Mouse (Mus musculus) liver, embryonic 16.5 days (tissue): ENCODE results near the gene Fggy. TPM values are rescaled to one million over a fixed set of nuclear protein-coding genes. Genes with fewer than 3 reads are reported as not detected.

Experiments used
- ATAC-seq: fragments of 200-750 bp; cut with Nextera tagmentation; 2 replicates; pipeline ENCODE4 v1.8.0; 2017; ENCODE audit warnings: low read depth, mild to moderate bottlenecking, moderate number of reproducible peaks, moderate library complexity
- H3K27ac ChIP-seq: fragments of 300-500 bp; sonication (generic); 2 replicates; pipeline ENCODE4 v1.5.1; 2014; ENCODE audit warnings: mild to moderate bottlenecking, low read length
- H3K27me3 ChIP-seq: fragments of 300-500 bp; sonication (generic); 2 replicates; pipeline ENCODE4 v1.6.1; 2014; ENCODE audit warnings: low read depth, low read length, mixed read lengths; ENCODE audit not compliant: control insufficient read depth, insufficient read depth
- H3K36me3 ChIP-seq: fragments of 300-500 bp; sonication (generic); 2 replicates; pipeline ENCODE4 v1.6.1; 2014; ENCODE audit warnings: mild to moderate bottlenecking; ENCODE audit not compliant: control insufficient read depth, insufficient read depth
- H3K4me1 ChIP-seq: fragments of 300-500 bp; sonication (generic); 2 replicates; pipeline ENCODE4 v1.6.1; 2014; ENCODE audit warnings: low read depth, low read length, mixed read lengths; ENCODE audit not compliant: control insufficient read depth
- H3K4me2 ChIP-seq: fragments of 300-500 bp; sonication (generic); 2 replicates; pipeline ENCODE4 v1.6.1; 2014; ENCODE audit warnings: low read depth, low read length, mixed read lengths
- H3K4me3 ChIP-seq: fragments of 300-500 bp; sonication (generic); 2 replicates; pipeline ENCODE4 v1.5.1; 2014; ENCODE audit warnings: low read depth, mild to moderate bottlenecking, low read length
- H3K9ac ChIP-seq: fragments of 300-500 bp; sonication (generic); 2 replicates; pipeline ENCODE4 v1.6.1; 2014; ENCODE audit warnings: low read depth, low read length
- H3K9me3 ChIP-seq: fragments of 300-500 bp; sonication (generic); replicated peaks from 2 replicates; pipeline ENCODE4 v1.6.1; 2016; ENCODE audit warnings: low read length; ENCODE audit not compliant: control insufficient read depth
- WGBS: fragments of 180-500 bp; shearing (Covaris S2); extraction: QIAGEN DNeasy Blood & Tissue Kit; methylation state at CpG from one replicate; pipeline ENCODE4 v1.1.7; 2014; ENCODE audit not compliant: insufficient replicate concordance; 5-methylcytosine and 5-hydroxymethylcytosine counted together
- polyA plus RNA-seq: library from polyadenylated mRNA; unstranded; fragments of >200 nt; fragmentation: Nextera tagmentation; extraction: Ambion mirVana; gene quantifications from 2 replicates; pipeline ENCODE4 v1.2.1, GENCODE M21; 2015

Fggy gene
- polyA plus RNA-seq, 1 experiment from 2014 or later = 45.3 TPM

DNA sequence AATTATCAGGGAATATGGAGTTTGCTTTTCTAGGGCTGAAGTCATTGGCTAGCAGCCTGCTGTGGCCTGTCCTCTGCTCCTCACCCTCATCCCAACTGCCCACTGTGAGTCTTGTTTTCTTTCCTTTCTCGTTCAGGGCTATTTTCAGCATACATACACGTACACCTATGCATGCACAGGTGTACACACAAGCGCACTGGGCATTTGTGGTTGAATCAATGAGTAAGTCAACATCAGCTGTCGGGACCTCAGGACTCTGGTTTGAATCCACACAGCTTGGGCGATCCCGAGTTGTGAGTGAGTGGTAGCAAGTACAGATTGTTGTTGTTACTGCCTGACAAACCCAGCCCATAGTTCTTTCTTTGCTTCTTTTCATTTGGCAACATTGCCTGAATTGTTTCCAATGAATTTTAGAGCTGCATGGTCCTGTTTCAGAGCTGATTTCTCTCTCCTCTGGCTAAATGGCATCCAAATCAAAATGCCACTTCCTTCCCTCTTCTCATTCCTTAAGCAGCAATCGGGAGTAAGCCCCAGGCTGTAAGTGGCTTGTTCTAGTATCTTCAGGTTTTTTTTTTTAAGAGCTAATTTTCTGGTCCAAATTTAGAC lies 109.1 kb downstream of the Fggy start:
- Histone ChIP-seq H3K4me1 (no peaks in the 10 kb centered on the region), H3K27me3 (no peaks in the 10 kb centered on the region), H3K36me3 (no peaks in the 10 kb centered on the region), H3K4me3 (no peak overlapping the region), H3K4me2 (no peak overlapping the region), H3K9me3 (no peaks in the 10 kb centered on the region), H3K27ac (no peak overlapping the region), H3K9ac (no peak overlapping the region)
- 53% methylated on average over 7 of the region's 7 CpGs for WGBS
- no peak for ATAC-seq

DNA sequence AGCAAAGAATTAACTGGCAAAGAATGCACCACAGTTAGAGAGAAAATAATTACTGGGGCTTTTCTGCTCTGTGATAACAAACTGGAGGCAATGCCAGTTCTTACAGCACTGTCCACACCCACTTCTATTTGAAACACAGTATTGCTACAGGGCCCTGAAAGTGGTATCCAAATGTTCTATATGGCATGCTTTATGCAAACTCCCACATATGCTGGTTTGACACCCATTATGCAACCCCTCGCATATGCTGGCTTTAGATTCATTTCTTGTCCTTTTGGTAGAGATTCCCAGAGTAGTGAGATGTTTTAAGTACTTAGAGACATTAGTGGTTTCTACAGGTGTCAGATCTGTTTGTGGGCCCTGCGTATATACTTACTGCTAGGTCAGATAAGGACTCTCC lies 109.6 kb downstream of the Fggy start:
- no peak for ATAC-seq
- no peak overlapping the region for H3K9ac ChIP-seq
- no peak overlapping the region for H3K27ac ChIP-seq
- H3K9me3 ChIP-seq = no peaks in the 10 kb centered on the region
- no peak overlapping the region for H3K4me2 ChIP-seq
- WGBS = 59% methylated on average over 2 of the region's 2 CpGs
- no peaks in the 10 kb centered on the region for H3K27me3 ChIP-seq
- H3K36me3 ChIP-seq = no peaks in the 10 kb centered on the region
- H3K4me1 ChIP-seq = no peaks in the 10 kb centered on the region
- H3K4me3 ChIP-seq = no peak overlapping the region

DNA sequence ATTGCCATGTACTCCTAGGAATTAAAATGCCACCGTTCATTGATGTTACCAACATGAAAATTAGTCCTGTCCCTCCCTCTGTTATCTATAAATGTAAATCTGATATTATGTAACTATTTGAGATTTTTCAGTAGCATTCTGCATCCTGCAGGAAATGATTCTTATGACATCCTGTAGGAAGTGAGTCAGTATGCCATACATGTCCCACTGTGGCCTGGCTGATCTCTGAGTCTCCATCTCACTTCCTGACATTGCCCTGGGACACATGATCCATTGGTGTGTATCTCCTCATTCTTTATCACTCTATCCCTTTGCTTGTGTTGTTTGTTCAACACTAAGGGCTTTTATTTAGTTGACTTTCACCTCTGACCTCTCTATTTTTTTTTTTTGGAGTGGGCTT lies 110.3 kb downstream of the Fggy start:
- 82% methylated on average over 1 of the region's 1 CpGs for WGBS
- Histone ChIP-seq H3K9me3 (no peaks in the 10 kb centered on the region), H3K36me3 (no peaks in the 10 kb centered on the region), H3K27me3 (no peaks in the 10 kb centered on the region), H3K4me3 (no peak overlapping the region), H3K4me2 (no peak overlapping the region), H3K27ac (no peak overlapping the region), H3K9ac (no peak overlapping the region), H3K4me1 (no peaks in the 10 kb centered on the region)
- ATAC-seq = no peak

DNA sequence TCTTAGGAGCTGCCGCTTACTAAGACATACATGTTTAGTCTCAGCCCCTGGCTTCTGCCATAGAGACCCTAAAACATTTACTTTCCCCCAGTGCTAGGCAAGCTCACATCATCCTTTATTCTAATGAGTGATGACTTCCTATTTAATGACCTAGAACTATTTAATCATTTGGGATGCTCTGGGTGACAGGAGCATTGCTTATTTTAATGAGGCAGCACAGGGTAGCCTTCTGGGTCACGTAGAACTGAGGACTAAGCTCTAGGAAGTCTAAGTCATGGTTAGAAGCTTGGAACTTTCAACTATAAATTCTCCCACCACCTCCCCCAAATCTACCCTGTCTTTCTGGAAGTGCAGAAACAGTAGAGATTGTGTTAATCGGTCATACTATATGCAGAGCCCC lies 111.2 kb downstream of the Fggy start:
- no peak overlapping the region for H3K9ac ChIP-seq
- H3K27ac ChIP-seq = no peak overlapping the region
- H3K36me3 ChIP-seq = no peaks in the 10 kb centered on the region
- 71% methylated on average over 3 of the region's 3 CpGs for WGBS
- H3K27me3 ChIP-seq = no peaks in the 10 kb centered on the region
- no peak overlapping the region for H3K4me3 ChIP-seq
- ATAC-seq = no peak
- H3K4me1 ChIP-seq = no peaks in the 10 kb centered on the region
- no peaks in the 10 kb centered on the region for H3K9me3 ChIP-seq
- H3K4me2 ChIP-seq = no peak overlapping the region

DNA sequence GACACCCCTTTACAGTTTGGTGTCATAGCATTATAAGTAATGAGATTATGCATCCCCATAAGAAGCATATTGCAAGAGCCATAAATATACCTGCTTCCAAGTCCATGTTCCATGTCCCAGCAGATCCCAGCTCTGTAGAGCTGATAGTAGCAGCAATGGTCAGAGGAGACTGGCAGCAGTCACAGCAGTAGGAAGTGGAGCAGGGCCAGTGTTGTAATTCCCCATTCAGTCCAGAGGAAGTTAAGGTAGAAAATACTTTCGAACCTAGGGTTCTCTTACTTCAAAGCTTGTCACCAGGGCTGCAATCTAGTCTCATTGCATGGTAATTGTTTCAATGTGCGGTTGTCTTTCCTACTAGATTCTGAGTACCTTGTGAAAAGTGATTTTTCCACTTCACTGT lies 112.0 kb downstream of the Fggy start:
- no peak for ATAC-seq
- H3K9me3 ChIP-seq = no peaks in the 10 kb centered on the region
- H3K36me3 ChIP-seq = no peaks in the 10 kb centered on the region
- no peak overlapping the region for H3K4me3 ChIP-seq
- no peak overlapping the region for H3K27ac ChIP-seq
- H3K9ac ChIP-seq = no peak overlapping the region
- WGBS = 39% methylated on average over 2 of the region's 2 CpGs
- H3K4me2 ChIP-seq = no peak overlapping the region
- H3K4me1 ChIP-seq = no peaks in the 10 kb centered on the region
- no peaks in the 10 kb centered on the region for H3K27me3 ChIP-seq

DNA sequence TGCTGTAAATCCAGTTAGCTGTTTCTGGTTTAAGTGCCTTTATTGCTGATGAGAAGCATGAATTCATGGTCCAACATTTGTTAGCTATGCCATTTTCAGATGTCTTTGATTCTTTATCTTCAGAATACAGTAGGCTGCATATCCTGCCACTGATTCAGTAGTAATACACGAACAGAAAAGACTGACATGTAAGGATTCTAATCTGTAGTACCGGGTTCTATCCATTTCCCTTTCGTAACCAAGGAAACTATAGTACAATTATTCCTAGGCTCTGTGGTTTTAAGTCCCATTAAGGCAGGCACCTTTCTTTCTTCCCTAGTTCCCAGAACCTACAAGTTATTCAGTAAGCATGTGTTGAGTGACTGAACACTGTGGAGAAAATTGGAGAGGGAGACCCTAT lies 113.3 kb downstream of the Fggy start:
- no peaks in the 10 kb centered on the region for H3K36me3 ChIP-seq

DNA sequence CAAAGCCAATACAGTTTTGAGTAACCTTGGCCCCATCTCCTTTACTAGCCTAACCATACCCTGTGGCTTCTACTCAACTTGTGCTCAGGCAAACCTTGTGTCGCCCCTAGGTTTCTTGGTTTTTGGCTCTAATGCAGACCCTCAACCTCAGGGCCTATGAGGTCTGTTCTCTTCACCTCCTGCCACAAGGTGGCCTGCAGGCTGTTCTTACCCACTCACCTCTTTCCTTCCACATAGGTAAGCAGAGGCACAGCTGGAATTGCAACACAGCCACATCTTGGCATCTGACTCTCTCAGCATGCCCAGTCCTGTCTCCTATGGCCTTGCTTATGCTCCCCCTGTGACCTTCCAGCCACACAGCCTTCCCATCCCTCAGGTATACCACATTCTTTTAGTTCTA lies 114.7 kb downstream of the Fggy start:
- 55% methylated on average over 1 of the region's 1 CpGs for WGBS
- H3K4me1 ChIP-seq = no peaks in the 10 kb centered on the region
- no peak overlapping the region for H3K4me3 ChIP-seq
- no peak overlapping the region for H3K9ac ChIP-seq
- H3K9me3 ChIP-seq = no peaks in the 10 kb centered on the region
- no peak for ATAC-seq
- H3K27me3 ChIP-seq = no peaks in the 10 kb centered on the region
- H3K4me2 ChIP-seq = no peak overlapping the region
- no peaks in the 10 kb centered on the region for H3K36me3 ChIP-seq
- no peak overlapping the region for H3K27ac ChIP-seq

More for the DNA sequence above, 113.3 kb downstream of the Fggy start:
- Histone ChIP-seq H3K27me3 (no peaks in the 10 kb centered on the region), H3K27ac (no peak overlapping the region), H3K9me3 (no peaks in the 10 kb centered on the region), H3K4me3 (no peak overlapping the region), H3K9ac (no peak overlapping the region), H3K4me1 (no peaks in the 10 kb centered on the region), H3K4me2 (no peak overlapping the region)
- no peak for ATAC-seq
- 35% methylated on average over 3 of the region's 3 CpGs for WGBS

DNA sequence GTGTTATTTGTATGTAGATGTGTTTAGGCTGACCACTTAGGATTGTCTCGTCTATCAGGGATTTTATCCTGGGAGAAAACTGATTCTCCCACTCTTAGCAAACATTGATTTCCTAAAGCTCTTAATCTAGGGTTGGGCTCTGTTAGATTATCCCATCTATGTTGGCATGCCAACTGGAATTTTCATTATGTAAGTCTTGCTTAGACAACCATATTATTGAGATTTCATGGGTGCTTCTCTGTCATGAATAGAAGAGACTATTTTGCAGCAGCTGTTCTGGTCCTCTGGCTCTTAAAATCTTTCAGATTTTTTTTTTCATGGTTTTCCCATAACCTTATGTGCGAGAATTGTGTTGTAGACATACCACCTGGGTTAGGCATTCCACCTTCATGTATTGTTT lies 119.1 kb downstream of the Fggy start:
- no peaks in the 10 kb centered on the region for H3K36me3 ChIP-seq
- no peaks in the 10 kb centered on the region for H3K4me1 ChIP-seq
- no peak for ATAC-seq
- no peaks in the 10 kb centered on the region for H3K27me3 ChIP-seq
- no peak overlapping the region for H3K27ac ChIP-seq
- H3K4me3 ChIP-seq = no peak overlapping the region
- H3K9ac ChIP-seq = no peak overlapping the region
- 52% methylated on average over 2 of the region's 2 CpGs for WGBS
- no peaks in the 10 kb centered on the region for H3K9me3 ChIP-seq
- no peak overlapping the region for H3K4me2 ChIP-seq

DNA sequence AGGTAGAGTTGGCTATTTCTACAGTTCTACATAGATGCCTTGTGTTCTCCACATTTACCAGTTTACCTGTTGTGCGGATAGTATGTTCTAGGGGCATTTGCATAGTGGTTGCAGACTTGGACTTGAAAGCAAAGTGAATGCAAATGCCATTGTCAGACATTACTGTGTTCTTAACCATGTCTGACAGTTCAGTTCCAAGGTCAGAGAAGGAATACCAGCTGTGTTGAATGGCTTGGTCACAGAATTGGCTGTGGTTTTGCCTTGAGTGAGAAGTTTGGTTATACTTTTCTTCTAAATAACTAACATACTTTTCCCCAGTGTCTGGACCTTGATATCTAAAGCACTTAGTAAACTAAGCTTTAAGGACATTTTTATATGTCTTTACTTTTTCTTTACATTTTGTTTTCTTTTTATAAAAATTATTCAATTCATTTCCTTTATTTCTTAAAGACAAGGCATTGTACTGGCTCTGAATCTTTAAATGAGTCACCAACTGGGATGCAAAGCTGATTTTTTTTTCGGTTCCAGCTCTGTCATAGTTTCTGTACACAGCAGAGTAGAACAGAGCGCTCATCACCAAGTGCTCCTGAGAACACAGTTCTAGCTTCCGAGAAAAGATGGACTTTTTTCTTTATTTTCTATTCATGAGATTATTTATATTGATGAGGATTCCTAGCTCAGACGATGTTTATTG lies 123.6 kb downstream of the Fggy start:
- no peaks in the 10 kb centered on the region for H3K27me3 ChIP-seq
- H3K4me1 ChIP-seq = no peaks in the 10 kb centered on the region
- no peak overlapping the region for H3K27ac ChIP-seq
- H3K4me3 ChIP-seq = no peak overlapping the region
- H3K36me3 ChIP-seq = no peaks in the 10 kb centered on the region
- H3K9me3 ChIP-seq = no peaks in the 10 kb centered on the region
- ATAC-seq = no peak
- H3K4me2 ChIP-seq = no peak overlapping the region
- no peak overlapping the region for H3K9ac ChIP-seq
- 69% methylated on average over 5 of the region's 5 CpGs for WGBS
